Mouse (Mus musculus) c-Kit-positive CD71-positive TER-119-positive erythroid progenitor cells, embryonic 14.5 days (primary cell): ENCODE data around the gene Hoxb6.

Experiments used
- DNase-seq: peaks from one replicate; pipeline ENCODE4 v3.0.0-alpha.2; 2013; ENCODE audit warnings: low spot score

The Hoxb6 gene

DNA sequence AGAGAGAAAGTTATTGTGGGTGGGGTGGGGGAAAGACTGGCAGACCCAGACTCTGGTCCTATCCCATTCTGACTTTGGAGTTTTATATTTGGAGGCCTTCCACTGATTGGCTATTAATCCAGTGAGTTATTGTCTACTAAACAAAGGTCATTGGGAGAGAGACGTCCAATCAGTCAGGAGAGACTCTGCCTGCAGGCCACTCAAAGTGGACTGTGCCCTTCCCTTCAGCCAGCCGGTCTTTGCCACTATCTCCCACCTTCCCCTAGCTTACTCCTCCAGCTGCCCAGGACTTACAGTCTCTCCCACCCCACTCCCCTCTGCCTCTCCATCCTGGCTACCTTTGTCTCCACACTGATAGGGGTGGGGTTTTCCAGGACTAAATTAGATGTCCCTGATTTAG lies 44.3 kb downstream of the Hoxb6 start:
- DNase-seq: no peak

DNA sequence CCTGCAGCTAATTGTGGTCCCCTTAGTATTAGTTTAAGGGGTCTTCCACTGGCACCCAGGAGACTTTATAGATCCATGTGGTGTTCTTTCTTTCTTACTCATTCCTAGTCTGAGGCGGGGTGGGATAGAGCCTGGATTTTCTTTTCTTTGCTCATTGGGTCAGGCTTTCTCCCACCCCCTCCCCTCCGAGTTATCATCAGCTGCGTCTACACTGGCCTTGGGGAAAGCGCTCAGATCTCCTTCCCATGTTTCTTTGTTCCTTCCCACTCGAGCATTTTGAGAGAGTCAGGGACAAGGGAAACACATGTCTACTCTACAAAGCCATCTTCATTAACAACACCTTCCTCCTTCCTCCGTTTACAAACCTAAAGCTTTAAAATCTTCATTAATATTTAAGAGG lies 44.8 kb downstream of the Hoxb6 start:
- no peak for DNase-seq

DNA sequence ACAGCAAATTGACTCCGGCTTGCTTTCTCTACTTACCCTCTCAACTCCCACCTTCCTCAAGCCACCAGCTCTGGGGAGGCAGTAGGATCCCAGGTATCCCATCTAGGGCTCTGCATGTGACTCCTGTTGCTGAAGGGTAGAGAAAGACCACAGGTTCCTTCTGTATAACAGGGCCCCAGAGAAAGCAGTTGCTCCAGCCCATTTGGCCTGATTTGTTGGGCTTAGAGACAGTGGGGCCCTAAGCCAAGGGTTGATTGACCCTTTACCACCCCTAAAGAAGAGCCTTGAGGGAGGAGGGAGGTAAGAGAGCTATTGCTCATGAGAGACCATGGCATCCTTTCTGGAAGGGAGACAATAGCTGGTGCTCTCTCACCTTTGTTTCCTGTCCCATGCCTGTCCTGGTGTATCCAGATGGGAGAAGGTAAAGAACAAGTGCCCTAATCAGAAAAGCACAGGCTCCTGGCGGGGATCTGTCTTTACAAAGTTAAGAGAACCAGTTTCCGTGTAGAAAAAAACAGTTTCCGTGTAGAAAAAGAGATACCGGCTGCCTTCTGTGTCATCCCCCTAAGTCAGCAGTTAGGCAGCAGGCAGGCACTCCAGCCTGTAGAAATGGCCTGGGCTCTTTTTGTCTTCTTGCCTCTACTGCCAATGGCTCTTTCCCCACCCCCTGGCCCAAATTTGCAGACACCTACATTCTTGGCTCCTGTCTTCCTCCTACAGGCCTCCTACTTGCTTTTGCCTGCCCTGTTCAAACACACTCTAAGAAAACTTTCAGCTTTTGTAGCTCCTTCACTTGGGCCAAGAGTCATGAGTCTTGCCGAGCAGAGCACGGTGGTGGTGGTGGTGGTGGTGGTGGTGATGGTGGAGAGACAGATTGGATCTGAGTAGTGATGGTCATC lies 46.9 kb downstream of the Hoxb6 start:
- no peak for DNase-seq

DNA sequence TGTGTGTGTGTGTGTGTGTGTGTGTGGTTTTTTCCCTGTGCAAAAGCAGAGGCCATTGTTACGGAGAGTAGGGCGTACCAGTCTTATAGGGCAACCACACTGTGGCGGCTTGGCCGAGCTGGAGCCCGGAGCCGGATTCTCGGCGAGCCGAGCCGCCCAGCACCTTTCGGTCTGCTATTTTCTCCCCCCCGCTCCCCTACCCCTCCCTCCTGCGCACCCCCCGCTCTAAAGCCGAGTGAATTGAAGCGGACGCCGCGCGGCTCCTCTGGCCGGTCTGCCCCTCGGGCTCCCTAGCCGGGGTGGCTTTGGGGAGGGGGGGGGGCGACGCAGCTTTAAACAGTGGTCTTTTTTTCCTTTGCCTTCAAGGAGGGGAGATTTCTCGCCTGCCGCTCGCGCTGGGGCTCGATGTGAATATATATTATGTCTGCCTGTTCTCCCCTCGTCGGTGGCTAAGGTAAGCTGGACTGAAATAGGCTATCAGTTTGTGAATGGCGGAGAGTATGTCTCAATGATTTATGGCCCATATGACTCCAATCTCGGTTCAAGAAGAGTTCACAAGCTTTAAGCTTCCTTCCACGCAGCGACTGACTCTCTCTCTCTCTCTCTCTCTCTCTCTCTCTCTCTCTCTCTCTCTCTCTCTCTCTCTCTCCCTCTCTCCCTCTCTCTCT lies 48.6 kb downstream of the Hoxb6 start:
- no peak for DNase-seq

DNA sequence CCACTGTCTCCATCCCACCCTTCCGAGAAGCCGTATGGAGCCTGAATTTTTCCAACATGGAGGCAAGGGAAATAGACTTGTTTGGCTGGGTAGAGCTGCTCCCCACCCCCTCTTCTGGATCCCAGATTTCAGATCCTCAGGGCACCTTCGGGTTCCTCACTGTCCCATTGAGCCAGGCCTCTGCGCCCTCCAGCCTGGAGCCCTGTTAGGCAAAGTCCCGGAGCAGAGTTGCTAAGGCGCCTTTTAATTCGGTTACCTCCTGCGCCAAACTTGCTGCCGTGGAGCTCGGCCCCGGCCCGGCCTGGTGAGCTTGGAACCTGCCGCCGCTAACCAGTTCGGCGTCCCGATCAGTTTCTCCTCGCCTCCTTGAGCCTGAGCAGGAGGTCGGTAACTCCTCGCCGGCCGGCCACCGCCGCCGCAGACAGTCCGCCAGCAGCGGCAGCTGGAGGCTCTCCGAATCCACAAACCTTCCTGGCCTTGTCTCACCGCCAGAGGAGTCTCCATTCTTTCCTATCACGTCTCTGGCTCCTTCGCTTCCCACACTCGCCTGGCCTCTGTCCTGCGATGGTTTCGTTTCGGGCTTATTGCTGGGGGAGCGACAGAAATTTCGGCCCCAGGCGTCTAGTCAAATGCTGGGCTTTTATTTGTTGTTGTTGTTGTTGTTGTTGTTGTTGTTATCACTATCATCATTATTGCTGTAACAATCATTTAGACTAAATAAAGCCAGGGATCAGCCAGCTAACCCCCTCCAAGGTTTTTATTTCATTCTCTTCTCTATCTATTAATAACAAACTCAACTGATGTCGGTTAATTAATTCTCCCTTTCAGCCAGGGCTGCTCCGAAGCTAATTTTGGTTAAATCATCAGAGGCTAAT lies 49.7 kb downstream of the Hoxb6 start:
- DNase-seq: no peak

DNA sequence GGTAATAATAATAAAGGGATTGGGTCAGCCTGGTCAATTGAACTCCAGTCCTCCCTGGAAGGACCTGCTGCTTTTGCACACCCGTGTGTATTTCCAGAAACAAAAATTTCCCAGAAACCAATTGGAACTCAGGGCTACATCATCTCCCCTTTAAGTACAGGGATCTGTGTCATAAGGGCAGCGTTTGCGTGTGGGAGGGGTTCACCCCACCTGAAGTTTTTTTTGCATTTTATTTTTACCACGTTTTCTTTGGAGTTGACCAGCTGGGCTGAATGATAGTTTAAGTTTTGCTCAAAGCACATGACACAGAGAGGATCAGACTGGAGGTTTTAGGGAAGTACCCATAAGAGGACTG lies 50.3 kb downstream of the Hoxb6 start:
- DNase-seq: no peak

DNA sequence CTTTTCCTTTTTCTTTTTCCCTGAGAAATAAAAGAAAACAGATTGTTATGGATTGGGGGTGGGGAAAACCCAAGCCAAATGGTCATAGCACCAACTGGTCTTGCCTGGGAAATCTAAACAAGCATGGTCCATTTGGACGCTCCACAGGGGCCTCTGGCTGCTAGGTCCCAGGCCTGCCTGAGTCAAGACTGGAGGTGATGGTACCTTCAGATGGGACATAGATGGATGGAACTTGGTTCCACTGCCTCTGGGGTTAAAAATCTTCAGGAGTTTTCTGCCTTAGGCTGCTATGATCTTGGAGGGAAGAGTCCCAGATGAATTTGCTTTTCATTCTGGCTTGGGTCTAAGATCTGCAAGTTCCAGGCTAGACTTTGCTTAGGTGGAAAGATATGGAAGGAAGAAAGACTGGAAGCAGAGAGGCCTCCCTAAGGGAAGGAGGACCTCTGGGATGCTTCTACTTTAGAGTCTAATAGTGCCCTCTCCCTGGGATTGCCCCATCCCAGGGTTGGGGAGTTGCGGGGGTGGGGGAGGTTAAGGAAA lies 51.0 kb downstream of the Hoxb6 start:
- no peak for DNase-seq

DNA sequence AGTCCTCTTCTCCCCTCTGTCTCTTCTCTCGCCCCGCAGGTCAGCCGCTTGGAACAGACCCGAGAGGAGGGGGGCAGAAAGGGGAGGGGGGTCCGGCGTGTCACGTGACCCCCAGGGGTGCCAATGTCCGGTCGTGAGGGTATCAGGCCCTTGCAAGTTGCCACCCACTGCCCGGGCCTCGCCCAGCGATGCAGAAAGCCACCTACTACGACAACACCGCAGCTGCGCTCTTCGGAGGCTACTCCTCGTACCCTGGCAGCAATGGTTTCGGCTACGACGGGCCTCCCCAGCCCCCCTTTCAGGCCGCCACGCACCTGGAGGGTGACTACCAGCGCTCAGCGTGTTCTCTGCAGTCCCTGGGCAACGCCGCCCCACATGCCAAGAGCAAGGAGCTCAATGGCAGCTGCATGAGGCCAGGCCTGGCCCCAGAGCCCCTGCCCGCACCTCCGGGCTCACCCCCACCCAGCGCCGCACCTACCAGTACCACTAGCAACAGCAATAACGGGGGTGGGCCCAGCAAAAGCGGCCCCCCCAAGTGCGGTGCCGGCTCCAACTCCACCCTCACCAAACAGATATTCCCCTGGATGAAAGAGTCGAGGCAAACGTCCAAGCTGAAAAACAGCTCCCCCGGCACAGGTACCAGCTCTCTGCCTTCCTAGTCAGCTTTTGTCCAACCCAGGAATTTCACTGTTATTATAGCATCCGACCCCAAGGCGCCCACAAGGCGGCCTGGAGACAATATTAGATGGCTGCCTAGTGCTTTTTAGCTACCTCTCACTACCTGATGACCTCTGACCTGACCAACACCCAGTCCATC lies 52.0 kb downstream of the Hoxb6 start:
- DNase-seq: no peak

DNA sequence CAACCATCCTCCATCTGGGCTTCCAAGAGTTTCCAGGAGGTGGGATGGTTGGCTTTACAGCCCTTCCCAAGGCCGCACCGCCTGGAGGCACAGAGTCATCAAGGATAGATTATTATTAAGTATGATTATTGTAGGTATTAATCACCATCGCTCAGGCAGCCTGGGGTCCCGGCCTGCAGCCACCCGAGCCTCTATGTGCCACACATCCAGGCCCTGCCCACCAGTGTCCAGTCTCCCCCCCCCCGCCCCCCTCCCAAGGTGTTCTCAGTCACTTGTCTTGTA lies 52.5 kb downstream of the Hoxb6 start:
- no peak for DNase-seq

DNA sequence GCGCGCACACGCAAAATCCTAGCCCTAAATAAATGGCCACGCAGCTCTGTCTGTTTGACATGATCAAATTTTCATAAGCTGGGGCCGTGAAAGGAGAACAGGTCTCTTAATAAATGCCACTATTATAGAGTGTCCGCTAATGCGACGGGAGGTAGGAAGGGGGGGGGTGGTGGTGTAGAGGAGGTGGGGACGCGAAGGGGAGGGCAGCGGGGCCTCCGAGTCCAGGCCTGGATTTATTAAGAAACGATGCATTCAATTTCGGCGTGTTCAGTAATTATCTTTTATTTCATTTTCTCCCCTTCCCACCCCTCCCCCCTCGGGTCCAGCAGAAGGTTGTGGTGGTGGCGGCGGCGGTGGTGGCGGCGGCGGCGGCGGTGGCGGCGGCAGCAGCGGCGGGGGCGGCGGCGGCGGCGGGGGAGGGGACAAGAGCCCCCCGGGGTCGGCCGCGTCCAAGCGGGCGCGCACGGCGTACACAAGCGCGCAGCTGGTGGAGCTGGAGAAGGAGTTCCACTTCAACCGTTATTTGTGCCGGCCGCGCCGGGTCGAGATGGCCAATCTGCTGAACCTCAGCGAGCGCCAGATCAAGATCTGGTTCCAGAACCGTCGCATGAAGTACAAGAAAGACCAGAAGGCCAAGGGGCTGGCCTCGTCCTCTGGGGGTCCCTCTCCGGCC lies 53.1 kb downstream of the Hoxb6 start:
- DNase-seq: no peak

DNA sequence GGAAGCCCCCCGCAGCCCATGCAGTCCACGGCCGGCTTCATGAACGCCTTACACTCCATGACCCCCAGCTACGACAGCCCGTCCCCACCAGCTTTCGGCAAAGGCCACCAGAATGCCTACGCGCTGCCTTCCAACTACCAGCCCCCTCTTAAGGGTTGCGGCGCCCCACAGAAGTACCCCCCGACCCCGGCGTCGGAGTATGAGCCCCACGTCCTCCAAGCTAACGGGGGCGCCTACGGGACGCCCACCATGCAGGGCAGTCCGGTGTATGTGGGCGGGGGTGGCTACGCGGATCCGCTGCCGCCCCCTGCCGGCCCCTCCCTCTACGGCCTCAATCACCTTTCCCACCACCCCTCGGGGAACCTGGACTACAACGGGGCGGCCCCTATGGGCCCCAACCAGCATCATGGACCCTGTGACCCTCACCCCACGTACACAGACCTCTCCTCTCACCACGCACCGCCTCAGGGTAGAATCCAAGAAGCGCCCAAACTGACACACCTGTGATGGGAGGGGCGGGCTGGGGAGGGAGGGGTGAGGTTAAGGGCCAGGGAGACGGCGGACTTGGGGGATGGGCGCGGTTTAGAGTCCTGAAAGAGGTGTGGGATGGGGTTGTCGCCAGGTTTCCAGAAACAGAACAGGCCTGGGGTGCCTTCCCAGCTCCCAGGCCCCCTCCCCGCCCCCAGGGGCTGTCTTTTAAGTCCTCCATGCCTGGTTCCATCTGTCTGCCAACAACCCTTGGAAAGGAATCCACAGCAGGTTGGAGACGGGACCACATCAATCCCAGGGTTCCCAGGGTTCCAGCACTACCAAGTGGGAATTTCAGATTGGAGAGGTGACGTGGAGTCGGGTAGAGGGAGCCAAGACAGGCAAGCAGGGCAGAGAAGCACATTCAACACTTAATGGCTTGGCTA lies 53.9 kb downstream of the Hoxb6 start:
- no peak for DNase-seq

DNA sequence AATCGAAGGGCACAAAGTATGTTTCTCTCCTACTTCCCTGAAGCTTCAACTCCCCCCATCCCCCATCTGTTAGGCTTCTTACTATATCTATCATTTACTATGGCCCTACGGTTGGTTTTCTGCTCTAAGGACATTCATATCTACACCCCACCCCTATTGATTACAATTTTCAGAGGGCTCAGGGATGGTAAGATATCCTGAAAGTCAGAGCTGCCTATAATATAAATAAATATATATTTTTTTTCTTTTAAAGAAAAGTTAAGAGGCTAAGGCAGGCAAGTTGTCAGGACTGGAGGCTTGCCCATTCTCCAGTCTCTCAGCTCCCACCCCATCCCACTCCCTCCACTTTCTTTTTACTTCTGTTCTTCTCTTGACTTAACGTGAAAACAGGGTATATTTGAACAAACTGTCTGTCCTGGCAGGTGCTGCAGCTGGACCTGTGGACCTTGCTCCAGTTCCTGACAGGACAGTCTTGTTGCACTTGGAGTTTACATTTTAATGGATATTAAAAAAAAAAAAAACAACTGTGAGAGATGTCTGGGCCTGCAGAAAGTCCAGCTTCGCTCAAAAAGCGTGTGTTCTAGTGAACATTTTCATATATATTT lies 54.7 kb downstream of the Hoxb6 start:
- DNase-seq: no peak

DNA sequence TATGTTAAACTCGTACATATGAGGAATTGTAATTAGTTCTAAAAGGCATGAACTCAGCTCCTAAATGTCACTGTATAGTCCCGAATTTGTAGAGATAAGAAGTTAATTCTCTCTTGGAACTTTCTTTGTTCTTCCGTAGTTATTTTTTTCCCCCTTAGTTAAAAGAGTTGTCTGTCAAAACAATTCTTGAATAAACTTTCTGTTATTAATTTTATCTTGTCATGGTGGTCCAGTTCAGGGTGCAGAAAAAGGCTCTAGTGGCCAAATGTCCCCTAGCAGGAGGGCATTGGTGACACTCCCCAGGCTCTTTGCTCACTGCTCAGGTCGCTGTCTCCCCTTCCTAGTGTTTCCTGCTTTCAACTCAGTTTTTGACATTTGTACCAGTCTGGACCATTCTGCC lies 55.4 kb downstream of the Hoxb6 start:
- no peak for DNase-seq

DNA sequence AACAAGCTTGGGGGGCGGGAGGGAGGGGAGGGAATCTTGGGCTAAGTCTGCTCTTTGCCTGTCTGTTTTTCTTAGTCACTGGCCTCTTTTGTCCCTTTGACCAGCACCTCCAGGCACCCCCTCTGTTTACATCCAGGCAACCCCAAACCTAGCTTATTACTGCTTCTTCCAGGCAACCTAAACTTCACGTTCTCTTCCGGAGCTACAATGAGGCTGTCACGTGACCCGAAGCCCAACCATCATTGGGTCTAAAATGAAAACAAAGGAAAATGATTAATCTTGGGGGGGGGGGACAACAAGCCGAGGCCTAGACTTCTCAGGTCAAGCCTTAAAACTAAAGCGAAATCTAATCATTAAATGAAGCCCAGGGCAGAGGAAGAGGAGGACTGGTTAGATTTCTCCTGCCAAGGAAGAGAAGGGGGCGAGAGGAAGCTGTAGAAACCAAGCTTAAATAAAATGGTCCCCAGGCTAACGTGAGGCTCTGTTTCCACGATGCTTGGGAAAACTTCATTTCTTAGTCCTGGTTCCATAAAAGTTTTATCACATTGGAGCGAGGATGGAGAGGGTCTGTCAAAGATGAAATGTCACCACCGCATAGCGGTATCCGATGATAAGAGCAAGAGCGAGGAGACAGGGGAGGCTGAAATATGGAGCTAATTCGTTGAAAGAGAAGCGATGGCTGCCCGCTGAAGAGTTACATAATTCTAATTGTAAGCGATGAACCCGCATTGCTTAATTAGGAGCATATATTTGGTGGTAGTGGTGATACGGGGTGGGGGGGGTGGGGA lies 56.1 kb downstream of the Hoxb6 start:
- DNase-seq: no peak

DNA sequence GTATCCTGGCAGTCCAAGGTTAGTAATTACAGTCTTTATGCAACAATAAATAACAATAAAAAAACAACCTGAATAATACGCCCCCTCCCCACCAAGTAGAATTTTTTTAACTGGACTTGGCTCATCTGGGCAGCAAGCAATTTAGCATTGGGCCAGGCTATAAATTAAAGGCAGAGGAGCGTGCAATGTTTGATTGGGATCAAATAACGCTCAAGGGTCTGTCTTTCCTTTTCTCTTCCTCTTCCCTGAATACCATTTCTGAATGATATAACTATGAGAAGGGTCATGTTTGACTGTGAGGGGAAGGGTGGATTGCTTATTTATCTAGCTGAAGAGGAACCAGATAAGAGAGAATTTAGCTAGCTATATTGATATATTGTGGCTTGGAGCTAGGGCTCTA lies 56.7 kb downstream of the Hoxb6 start:
- no peak for DNase-seq

DNA sequence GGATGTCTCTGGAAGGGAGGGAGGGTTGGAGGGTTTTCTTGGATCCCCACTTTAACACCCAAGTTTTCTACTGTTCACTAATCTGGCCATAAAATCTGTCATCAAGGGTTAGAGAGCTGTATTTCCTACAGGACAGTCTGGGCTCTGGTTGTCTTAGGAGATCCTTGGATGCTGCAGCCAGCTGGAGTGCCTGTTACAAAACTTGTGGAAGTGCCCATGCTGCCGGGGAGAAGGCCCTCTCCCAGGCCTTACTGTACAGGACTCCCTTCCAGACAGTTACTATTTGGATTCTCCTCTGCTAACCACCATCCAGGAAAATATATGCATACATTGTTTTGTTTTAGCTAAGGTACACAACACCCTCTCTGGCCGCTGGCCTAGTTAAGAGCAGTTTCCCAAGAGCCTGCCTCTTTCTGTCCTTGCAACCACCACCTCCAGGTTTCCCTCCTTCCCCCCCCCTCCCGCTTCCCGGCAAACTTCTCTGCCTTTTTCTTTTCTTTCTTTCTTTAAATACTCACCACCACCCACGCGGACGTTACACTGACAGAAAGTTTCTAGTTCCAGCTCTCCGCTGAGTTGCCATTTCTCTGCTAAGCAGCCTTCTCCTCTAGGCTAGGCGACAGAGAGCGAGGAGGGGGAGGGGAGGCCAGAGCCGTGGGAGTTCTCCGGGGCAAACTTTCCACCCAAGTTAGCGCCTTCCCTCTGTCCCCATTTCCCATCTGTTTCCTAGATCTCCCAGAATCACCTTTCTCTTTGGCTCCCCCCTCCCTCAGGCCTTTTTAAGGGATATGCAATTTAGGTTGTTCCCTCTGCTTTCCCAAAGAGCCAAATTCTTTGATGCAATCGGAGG lies 57.4 kb downstream of the Hoxb6 start:
- DNase-seq: no peak

DNA sequence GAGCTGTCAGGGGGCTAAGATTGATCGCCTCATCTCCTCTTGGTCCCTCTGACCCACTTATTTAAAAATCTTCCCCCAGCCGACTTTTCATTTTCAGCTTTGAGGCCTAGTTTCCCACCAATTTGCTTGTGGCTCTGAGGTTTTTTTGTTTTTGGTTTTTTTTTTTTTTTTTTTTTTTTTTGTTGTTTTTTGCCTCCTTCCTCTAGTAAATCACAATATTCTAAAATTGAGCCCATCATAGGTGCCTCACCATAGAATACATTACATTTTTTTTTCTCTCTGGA lies 58.0 kb downstream of the Hoxb6 start, which contains the start of gene Hoxb2:
Gene Hoxb2 (plus strand): TSS at position 185 of the 284 bp plus-strand sequence.
- DNase-seq: no peak

DNA sequence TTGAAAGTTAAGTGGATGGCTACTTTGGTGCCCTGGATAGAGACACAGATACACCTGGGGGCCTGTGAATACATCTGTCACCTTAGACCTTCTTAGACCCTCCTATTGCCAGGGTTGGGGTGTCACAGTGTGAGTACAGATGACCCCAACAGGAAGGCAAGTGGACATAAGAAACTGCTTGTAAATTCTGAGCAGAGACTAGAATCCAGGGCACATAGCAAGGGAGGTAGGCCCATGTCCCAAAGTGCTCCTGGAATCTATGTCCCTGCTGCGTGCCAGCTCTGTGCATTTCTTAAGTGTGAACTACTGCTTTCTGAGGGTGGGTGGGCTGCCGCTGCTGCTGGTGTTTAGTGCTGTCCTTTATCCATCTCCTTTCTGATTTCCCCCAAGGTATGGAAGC lies 58.5 kb downstream of the Hoxb6 start:
- no peak for DNase-seq
